Mouse (Mus musculus): ENCODE data around the gene Kcnh5.
A peak's percentile ranks its signal among the peaks of the same experiment; 100 is the strongest.

Gene Kcnh5

GRCm38 (mm10) chr12:75176691-75177645 is at the start of gene Kcnh5:
Gene Kcnh5 (minus strand): TSS chr12:75177332.
- DNase-seq (ENCODE audit: low read depth), result peak; percentile 2

GRCm38 (mm10) chr12:75223966-75224365 is 46.8 kb upstream of the Kcnh5 start:
- DNase-seq (ENCODE audit: low read depth), result no peak

GRCm38 (mm10) chr12:75189413-75189812 is 12.3 kb upstream of the Kcnh5 start:
- no peak for DNase-seq (ENCODE audit: low read depth)

GRCm38 (mm10) chr12:75182646-75183045 is 5.5 kb upstream of the Kcnh5 start:
- DNase-seq (ENCODE audit: low read depth), result no peak

GRCm38 (mm10) chr12:75179491-75179890 is 2.4 kb upstream of the Kcnh5 start:
- no peak for DNase-seq (ENCODE audit: low read depth)

GRCm38 (mm10) chr12:75177646-75178030 is 506 bp upstream of the Kcnh5 start:
- DNase-seq (ENCODE audit: low read depth), result no peak

- no peak for DNase-seq (ENCODE audit: low read depth)
Measured at GRCm38 (mm10) chr12:75175931-75176565, 1.1 kb downstream of the Kcnh5 start.

- DNase-seq (ENCODE audit: low read depth), result no peak
Measured at GRCm38 (mm10) chr12:75170970-75171369, 6.2 kb downstream of the Kcnh5 start.

GRCm38 (mm10) chr12:75153076-75153568 is 24.0 kb downstream of the Kcnh5 start:
- DNase-seq (ENCODE audit: low read depth), result no peak

- no peak for DNase-seq (ENCODE audit: low read depth)
Measured at GRCm38 (mm10) chr12:75139792-75140191, 37.3 kb downstream of the Kcnh5 start.

GRCm38 (mm10) chr12:75091921-75092320 is 85.2 kb downstream of the Kcnh5 start:
- no peak for DNase-seq (ENCODE audit: low read depth)

- DNase-seq (ENCODE audit: low read depth), result no peak
Measured at GRCm38 (mm10) chr12:75090957-75091356, 86.2 kb downstream of the Kcnh5 start.

- DNase-seq (ENCODE audit: low read depth), result no peak
Measured at GRCm38 (mm10) chr12:75077175-75077574, 100.0 kb downstream of the Kcnh5 start.

GRCm38 (mm10) chr12:75071043-75071442 is 106.1 kb downstream of the Kcnh5 start:
- DNase-seq (ENCODE audit: low read depth), result no peak

GRCm38 (mm10) chr12:75062571-75062970 is 114.6 kb downstream of the Kcnh5 start:
- DNase-seq (ENCODE audit: low read depth), result no peak

GRCm38 (mm10) chr12:75061731-75062130 is 115.4 kb downstream of the Kcnh5 start:
- no peak for DNase-seq (ENCODE audit: low read depth)

GRCm38 (mm10) chr12:75053731-75054130 is 123.4 kb downstream of the Kcnh5 start:
- DNase-seq (ENCODE audit: low read depth), result no peak

GRCm38 (mm10) chr12:75036694-75037093 is 140.4 kb downstream of the Kcnh5 start:
- DNase-seq (ENCODE audit: low read depth), result no peak

- DNase-seq (ENCODE audit: low read depth), result no peak
Measured at GRCm38 (mm10) chr12:75031970-75032864, 144.9 kb downstream of the Kcnh5 start.

- DNase-seq (ENCODE audit: low read depth), result no peak
Measured at GRCm38 (mm10) chr12:74971187-74971586, 205.9 kb downstream of the Kcnh5 start.

- no peak for DNase-seq (ENCODE audit: low read depth)
Measured at GRCm38 (mm10) chr12:74969420-74969819, 207.7 kb downstream of the Kcnh5 start.

GRCm38 (mm10) chr12:74966266-74966665 is 210.9 kb downstream of the Kcnh5 start:
- no peak for DNase-seq (ENCODE audit: low read depth)

Measured in induced T-regulatory cell, adult 2 months (primary cell).